Mouse (Mus musculus): ENCODE measurements around the gene Pax3.

Pax3 gene

DNA sequence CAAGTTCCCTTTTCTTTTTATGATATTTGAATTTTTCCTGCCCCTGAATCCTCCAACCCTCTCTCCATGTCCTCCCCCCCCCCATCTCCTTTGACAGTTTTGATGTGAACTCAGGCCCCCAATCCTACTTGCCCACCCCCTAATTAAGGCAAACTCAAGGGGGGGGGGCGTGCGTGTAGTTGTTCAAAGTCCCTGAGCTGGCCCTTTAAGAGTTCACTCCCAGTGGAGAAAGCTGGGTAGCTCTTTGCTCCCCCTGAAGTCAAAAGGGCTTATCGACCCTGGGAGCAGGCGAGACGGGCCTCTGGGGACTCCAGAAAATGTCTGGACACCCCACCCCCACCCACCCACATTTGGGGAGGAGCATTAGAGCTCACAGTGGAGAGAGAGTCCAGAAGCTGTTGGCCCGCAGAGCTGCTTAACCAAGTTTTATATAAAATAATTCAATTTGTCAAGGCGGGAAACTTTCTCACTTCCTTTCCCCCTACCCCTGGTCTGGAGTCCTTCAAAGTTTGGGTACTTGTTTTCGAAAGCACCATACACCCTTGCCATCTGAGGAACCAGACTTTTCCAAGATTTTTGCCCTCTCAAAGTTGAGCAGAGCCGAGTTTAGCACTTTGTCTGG, 1.5 kb upstream of the Pax3 start:
- DNase-seq (ENCODE audit: low read depth, low spot score): no peak

DNA sequence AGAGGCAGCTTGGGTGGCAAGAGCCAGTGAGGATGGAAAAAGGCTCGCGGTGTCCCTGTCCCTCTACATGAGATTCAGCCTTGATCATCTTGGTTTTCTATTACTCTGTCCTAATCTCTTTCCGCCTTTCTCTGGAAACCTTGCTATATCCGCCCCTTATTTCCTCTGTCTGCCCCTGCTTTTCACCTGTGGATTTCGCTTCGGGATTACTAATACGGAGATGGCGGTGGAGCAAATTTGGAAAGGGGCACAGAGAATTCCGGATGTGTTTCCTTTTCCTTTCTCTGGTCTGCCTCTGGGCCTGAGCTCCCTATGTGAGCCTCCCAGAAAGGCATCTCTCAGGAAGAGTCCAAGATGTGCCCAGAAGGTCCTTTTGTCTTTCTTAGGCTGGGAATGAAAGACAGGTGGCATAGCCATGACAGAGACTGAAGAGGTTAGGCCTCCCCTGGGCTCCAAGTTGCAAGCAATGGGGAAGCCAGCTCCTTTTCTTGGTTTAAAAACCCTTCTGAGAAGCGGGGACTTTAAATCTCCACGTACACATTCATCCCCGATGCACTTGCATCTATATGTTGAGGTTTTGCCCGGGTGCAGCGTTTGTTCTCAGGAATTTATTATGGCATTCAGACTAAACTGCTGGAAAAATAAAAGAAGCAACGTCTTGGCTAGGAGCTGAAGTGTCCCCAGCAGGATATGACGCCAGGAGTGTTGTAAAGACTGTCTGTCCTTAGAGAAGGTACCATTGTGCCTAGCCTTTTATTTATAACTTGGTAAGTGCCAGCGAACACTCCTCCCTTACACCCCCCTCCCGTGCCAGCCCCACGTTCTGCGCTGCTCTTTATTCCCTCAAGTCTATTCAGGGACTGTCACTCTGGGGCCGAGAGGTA, 659 bp upstream of the Pax3 start:
- no peak for DNase-seq (ENCODE audit: low read depth, low spot score)

DNA sequence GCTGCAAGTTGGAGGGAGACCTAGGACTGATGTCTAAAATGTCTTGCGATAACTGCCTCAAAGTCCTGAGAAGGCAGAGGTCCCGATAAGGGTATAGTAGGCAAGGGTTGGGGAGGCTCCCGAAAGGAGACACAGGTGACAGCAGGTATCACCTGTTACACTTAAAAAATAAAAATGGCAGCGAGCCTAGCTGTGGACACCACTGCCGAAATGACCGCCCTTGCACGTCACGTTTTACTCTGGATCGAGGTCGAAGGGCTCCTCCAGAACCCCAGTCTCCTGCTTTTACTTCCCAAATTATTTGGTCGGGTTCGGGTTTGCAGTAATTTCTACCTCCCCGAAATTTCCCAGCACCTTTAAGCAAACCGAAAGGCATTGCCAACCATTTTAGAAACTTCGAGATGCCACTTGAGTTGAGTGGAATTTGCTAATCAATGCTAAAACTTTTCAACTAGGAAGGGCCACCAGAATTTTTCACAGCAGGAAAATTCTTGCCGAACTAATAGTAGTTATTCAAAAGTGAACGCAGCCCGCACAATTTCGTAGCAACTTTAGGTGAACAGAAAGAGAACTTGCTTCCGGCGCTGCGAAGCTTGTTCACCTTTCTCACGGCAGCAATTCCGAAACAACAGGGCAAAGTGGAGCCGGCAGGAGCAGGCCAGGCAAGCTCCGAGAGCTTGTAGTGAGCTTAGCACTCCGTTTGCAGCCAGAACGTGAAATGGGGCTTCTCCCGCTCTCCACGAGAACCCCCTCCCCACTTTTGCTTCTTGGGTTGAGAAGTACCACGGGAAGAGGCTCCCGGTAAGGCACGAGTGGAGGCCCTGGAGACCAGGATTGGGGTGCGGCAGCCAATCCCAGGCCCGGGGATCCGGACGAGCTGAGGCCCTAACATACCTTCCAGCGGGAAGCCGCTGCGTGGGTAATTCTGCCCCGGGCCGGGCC, 892 bp downstream of the Pax3 start:
- no peak for DNase-seq (ENCODE audit: low read depth, low spot score)

DNA sequence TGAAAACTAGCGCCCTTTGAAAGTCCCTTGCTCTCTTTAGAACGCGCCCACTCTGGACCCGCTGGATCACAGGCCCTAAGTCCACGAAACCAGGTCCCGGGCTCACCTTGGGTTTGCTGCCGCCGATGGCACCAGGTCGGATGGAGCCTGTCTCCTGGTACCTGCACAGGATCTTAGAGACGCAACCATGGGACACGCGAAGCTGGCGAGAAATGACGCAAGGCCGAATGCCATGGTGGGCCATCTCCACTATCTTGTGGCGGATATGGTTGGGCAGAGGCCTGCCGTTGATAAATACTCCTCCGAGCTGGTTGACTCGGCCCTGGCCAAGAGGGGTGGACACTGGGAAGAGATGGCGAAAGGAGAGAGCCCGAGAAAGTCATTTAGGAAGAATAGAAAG, 1.8 kb downstream of the Pax3 start:
- DNase-seq (ENCODE audit: low read depth, low spot score): no peak

DNA sequence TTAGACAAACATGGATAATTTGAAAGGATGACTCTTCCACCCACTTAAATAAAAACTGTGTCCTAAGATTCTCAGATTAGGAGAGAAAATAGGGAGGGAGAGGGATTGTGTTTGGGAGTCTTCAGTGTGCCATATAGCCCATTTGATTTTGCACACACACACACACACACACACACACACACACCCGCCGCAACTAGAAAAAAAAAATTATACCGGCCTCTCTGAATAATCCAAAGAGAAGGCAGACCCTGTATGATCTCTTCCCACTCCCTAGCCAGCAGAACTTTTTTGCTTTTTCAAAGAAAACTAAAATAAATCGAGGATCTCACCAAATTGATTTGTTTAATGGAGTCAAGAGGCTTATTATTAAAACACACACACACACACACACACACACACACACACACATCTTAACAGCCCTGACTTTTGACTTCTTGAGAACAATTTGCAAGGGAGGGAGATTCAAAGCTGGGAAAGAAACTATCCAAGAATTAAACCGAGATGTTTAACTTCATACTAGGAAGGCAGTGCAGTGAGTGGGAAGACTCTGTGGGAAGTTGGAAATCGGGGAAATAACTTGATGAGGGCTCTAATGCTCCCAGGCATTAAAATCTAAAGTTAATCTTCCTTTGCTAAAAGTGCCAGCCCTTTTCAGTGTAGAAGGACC, 2.4 kb downstream of the Pax3 start:
- no peak for DNase-seq (ENCODE audit: low read depth, low spot score)

DNA sequence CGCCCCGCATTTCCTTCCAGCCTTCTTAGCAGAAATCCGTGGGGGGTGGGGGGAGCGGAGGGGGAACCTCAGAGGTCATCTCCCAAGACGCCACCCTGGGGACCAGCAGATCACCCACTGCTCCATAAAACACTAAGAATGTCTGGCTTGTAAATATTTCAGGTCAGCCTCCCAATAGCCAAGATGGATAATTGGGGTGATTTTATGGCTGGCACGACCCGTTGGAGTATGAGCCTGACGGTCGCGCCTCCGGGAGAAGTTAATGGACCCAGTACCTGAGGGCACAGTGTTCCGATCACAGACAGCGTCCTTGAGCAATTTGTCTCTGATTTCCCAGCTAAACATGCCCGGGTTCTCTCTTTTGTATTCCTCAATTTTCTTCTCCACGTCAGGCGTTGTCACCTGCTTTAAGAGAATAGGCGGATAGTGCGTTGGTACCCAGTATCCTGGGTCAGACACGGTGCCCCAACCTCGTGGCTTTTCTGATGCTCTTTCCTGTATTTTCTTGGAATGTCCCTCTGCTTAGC, 3.4 kb downstream of the Pax3 start:
- DNase-seq (ENCODE audit: low read depth, low spot score): no peak

DNA sequence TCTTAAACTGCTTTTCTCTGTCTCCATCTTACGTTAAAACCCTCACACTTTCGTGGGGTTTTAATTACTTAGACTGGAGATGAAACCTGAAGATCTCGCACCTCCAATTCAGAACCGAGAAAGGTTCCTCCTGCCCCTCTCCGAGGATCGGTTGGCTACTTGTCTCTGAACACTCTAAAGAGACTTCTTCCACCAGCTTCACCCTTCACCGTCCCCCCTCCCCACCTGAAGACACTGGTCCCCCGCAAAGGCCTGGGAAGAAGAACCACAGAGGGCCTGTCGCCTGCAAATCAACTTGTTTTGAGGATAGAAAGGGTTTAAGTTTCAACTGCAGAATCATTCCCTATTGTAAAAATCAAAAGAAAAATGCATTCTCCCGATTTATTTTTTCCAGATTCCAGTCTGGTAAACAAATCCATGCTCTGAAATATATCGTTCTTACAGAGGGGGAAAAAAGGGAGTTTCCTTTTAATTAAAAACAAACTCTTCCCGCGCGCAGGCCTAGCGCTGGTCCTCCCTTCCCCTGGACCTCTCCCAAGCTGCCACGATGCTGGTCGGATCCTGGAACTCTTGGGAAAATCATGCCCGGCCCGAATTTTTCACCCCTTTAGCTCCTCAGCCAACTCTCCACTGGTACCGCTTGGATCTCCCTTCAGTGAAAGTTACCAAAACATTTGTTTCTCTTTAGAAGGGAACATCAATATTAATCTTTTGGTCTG, 4.0 kb downstream of the Pax3 start:
- DNase-seq (ENCODE audit: low read depth, low spot score): no peak

DNA sequence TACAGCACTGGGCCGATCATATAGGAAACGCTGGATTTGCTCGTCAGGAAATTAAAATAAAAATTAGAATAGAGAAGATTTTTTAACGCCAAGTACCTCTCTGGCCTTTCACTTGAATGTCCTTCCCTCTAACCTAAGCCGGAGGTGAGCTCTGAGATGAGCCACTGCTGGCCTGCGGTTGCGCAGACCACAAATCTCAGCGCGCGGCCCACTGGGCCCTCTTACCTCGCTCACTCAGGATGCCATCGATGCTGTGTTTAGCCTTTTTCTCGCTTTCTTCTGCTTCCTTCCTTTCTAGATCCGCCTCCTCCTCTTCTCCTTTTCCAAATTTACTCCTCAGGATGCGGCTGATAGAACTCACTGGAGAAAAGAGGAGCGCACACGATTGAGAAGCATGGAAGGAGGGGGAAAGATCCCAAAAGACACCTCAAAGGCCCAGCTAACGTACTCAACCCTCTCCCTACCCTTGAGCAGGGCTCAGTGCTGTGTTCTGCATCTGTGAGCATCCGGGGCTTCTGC, 4.7 kb downstream of the Pax3 start:
- no peak for DNase-seq (ENCODE audit: low read depth, low spot score)

DNA sequence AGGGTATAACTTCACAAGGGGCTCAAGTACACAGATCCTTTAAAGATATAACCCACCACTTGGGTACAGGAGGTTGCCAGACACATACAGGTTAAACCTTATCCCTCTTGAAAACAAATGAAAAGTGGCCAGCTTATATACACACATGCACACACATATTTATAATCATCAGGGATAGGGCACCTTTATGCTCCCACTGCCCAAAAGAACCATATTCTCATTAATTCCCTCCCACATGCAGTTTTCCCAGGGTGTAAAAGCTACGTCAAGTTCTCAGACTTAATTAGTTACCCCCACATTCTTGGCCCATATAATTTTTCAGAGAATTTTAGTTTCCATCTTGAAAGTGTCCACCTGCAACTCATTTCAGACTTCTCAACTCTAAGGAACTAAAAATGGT, 5.2 kb downstream of the Pax3 start:
- DNase-seq (ENCODE audit: low read depth, low spot score): no peak

DNA sequence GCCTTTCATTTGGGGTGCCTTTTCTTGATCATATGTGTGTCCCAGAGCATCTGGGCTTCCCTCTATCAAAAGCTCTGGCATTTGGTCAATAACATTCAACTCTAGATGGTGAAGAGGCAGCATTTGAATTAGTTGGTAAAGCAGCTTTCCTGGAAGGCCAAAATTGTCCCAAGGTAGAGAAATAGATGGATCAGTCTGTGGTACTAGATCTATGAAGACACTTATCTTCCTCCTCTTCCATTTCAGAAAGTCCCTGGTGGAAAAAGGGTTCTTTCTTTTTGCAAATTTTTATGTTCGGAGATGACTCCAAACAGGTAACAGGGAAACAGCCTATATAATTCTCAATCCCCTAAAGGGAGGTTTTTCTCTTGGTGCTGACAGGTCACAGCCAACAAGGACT, 5.6 kb downstream of the Pax3 start:
- no peak for DNase-seq (ENCODE audit: low read depth, low spot score)

DNA sequence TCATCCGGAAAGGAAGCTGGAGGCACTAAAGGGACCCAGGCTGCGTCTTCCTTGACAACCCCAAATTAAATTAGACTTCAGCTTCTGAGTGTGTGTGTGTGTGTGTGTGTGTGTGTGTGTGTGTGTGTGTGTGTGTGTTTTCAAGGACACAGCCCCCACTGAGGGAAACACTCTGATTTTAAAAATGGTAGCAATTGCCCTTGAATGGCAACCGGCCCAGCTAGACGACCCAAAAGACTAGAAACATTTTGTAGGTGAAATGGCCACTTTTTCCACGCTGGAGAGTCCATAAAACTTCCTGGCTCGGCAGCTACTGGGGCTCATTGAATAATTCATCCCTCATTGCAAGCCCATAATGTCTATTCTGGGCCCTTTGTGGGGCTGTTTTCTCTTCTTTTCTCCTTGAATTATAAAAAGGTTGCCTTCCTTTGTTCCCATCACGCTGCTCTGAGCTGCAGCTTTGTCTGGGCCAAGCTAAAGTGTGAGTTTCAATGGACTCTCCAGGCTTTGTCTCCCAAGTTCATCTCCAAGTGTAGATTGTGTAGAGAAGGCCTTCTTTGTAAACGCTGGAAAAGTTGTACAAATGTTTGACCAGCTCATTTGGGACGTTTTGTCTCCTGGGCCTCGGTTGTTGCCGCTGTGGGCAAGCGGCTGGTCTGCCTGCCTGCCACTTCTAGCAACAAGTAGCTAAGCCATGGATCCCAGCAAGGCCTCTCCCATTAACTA, 6.4 kb downstream of the Pax3 start:
- DNase-seq (ENCODE audit: low read depth, low spot score): no peak

DNA sequence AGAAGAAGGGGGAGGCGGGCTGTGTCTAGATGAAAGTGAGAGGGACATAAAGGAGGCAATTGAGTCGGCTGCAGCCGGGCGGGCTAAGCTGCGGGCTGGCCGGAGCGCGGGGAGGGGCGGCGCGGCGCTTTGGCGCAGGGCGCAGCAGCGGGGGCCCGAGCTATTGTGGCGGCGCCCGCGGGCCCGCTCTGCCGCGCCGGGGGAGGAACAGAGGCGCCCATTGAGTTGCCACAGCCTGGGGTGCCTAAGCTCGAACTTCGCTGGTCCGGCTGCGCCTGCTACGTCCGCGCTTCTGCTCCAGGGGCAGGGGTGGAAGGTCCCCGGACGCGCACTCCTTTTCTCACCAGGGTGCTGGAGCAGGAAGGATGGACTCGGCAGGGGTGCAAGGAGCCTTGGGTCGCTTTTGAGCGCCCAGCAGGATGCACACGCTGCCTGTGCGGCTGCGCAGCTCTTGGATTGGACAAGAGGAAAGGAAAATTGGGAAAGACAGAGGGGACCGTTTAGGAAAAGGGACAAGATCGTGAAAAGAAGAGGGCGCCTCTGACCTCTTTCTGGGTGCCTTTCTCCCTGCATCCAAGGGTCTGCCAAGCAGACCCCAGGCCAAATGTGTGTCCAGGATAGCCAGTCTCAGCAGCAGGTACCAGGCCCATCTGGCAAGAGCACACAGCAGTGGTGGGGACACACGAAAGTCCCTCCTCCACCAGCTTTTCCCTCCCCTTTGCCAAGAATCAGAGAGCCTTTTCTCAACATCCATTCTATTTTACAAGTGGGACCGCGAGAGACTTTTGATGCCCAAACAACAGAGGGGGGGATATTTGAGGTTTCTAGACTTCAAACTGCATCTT, 7.2 kb downstream of the Pax3 start:
- no peak for DNase-seq (ENCODE audit: low read depth, low spot score)

DNA sequence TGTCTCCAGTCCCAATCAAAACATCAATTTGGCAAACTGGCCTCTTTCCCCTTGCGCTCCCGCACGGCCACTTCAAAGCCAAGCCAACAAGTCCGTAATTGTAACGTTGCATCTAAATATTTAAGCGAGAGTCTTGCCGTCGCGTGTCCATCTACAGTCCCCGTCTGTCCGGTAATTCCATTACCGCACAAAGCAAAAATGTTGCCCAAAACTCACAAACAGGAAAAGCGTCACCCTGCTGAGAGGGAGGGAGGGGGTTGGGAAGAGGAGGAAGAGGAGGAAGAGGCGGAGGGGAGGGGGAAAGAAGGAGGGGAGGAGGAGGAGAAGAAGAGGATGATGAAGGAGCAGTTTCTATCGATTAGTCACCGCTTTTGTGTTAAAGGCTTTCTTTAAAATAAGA, 7.9 kb downstream of the Pax3 start:
- no peak for DNase-seq (ENCODE audit: low read depth, low spot score)

DNA sequence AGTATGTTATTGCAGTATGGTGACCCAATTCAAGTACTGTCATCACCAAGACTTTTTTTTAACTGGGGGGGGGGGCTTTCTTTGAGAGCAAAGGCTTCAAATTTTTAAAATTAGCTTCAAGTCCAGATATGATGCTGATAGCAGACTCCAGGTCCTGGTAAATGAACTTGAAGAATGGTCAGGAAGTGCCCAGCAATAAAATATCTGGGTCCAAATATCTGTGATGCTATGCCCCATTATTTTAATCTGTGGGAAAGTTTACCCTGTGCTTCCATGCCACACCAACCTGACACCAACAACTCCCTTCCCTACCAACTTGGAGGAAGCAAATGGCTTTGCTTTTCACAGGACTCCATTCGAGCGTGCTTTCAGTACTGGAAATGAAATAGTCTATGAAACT, 8.6 kb downstream of the Pax3 start:
- no peak for DNase-seq (ENCODE audit: low read depth, low spot score)

DNA sequence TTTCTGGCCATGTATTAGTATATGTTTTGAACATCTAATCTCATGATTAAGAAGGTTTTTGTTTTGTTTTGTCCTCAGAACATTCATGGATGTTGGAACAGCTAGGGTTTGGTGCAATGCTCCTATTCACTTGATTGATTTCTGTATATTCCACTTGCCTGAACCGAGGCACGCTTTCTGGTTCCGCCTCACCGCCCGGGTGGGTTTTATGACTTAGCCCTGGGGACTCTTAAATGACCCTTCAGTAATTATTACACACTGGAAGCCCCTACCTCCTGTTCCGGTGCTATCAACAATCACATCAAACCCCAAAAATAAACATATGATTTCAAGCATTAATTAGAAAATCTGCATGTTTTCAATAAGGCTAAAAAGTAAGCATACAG, 9.2 kb downstream of the Pax3 start:
- no peak for DNase-seq (ENCODE audit: low read depth, low spot score)

DNA sequence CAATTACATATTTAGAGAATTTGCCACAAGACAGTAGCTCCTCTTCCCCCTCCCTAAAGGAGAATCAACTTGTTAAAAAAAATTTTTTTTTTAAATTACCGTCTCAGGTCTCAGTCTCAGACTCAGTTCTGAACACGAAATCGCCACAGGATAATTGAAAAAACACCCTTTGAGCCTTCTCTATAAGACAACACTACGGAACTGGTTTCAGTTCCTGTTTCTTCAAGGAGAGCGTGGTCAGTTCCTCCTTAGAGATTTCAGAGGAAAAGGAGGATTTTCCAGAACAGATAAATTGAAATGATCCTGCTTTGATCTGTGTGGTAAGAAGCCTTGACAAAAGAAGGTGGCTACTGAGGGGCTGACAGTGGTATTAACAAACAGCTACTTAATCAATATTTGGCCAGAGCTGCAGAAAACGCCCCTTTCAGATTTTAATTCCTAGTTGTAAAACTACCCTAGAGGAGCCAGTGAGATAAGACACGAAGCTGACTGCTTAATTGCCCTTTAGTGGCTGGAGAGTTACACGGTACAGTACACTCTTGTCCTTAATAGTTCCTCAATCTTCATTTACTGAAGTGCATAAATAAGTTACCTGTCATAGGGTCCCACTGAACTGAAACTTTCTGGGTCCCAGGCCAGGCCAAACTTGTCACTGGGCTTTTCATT, 9.7 kb downstream of the Pax3 start:
- no peak for DNase-seq (ENCODE audit: low read depth, low spot score)

DNA sequence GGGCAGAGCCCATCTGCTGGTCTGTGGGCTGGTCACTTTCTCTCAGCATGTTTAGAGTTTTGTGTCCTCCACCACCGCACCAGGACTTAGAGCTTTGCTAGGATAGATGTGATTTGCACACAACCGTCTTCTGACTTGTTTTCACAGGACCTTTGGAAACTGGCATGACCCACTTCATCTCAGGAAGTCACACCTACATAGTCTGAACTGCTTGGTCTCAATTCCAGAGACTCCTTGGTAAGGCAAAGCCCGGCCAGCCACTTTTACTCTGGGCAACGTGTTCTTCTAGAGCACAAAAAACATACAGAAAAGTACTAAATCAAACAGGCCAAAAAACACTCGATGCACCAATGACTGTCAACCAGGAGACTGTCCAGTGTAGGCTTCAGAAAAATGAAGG, 14.0 kb downstream of the Pax3 start:
- no peak for DNase-seq (ENCODE audit: low read depth, low spot score)

DNA sequence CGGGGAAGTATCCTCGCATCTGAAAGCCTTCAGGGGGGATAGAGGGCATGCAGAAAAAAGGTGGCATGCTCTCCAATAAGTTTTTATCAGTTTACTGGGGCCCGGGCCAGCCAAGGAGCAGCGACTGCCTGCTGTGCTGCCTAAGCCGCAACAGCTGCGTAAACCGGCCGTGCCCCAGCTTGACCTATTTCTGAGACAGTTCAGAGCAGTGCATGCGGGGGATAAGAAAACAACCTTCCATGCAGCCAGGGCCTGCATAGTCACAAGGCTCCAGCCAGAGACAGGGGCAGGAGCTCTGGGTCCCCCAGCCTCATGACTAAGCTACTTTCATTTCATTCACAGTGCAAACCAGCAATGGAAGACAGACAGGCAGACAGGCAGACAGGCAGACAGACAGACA, 15.1 kb downstream of the Pax3 start:
- peak; percentile 31 for DNase-seq (ENCODE audit: low read depth, low spot score)

Data from skeletal muscle tissue, adult 2 months (tissue).